Mouse (Mus musculus) bone marrow macrophage, adult 2 months (primary cell): ENCODE results near the gene Gas2.

Experiments
- CTCF ChIP-seq: IDR thresholded peaks from 2 replicates; pipeline ENCODE4 v1.5.1; 2012; ENCODE audit warnings: low read depth, mild to moderate bottlenecking, low read length, moderate library complexity
- POLR2A ChIP-seq: IDR thresholded peaks from 2 replicates; pipeline ENCODE4 v1.6.1; 2012; ENCODE audit warnings: mild to moderate bottlenecking, low read depth, low read length, borderline replicate concordance

DNA sequence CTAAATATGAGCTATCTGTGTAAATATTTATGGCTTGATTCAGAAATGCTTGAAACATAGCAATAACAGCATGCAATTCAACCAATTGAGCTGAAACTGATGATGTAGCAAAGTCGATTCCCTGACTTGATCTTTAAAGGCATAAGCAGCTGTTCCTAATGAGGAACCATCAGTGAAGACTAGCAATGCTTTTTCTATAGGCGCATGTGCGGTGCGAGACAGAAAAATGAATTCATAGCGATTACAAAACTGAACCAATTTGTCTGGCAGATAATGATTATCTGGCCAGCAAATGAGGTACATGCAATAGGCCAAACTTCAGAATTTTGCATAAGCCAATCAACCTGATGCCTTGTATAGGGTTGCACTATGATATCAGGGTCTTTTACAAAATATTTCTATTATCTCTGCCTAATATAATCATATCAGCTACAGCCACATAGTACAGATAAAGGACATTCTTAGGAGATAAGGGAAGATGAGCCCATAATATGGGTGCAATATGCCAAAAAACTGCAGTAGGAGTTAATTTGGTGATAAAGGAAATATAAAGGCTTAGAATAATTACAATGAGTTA is 162.3 kb downstream of the Gas2 start:
- TF ChIP-seq POLR2A (no peak), CTCF (no peak)
